16 mouse cellular contexts compared by ENCODE assay signal in genomic region chr5:32172188-32172587, GRCm38 (mm10).
"Had no signal": no experiment of that assay in that cellular context is flagged by ENCODE, and none has a peak within 500 bp of the region (broad histone marks: within the 10 kb centered on the region; RNA-seq: fewer than 3 reads in every experiment).

No protein-coding gene starts in this region.

- H3K36me3 ChIP-seq: liver, embryonic 13.5 days; midbrain, embryonic 13.5 days had no signal

- H3K4me1 ChIP-seq: liver, embryonic 13.5 days; midbrain, embryonic 13.5 days had no signal

- H3K9me3 ChIP-seq: liver, embryonic 13.5 days; midbrain, embryonic 13.5 days had no signal

- ATAC-seq: midbrain, embryonic 13.5 days; midbrain, embryonic 16.5 days had no signal

- H3K27me3 ChIP-seq: liver, embryonic 13.5 days; midbrain, embryonic 13.5 days had no signal

- H3K9ac ChIP-seq: liver, embryonic 13.5 days; midbrain, embryonic 13.5 days had no signal

- H3K4me2 ChIP-seq: liver, embryonic 13.5 days; midbrain, embryonic 13.5 days had no signal

- H3K4me3 ChIP-seq: layer of hippocampus, adult 2 months; left cerebral cortex, adult 2 months; liver, embryonic 13.5 days; midbrain, embryonic 13.5 days had no signal

- H3K27ac ChIP-seq: kidney, postnatal 0 days; layer of hippocampus, adult 2 months; left cerebral cortex, adult 2 months; liver, embryonic 13.5 days; midbrain, embryonic 13.5 days had no signal

- DNase-seq: kidney, adult 2 months; kidney, postnatal 25 days; layer of hippocampus, adult 9-11 months; layer of hippocampus, postnatal 36 days; liver, embryonic 13.5 days; lung, adult 2 months; lung, postnatal 14 days; lung, postnatal 4 days; thymus, adult 2 months; thymus, postnatal 14 days; thymus, postnatal 4 days had no signal
